Mouse (Mus musculus) v-Abl transformed pro-B cells (cell line): ENCODE results near the gene Vmn1r112.
"Not testable (repeated sequence)": the region's sequence is repeated elsewhere in the genome, so short reads cannot be mapped to it uniquely, and the experiment has no call there.

Experiments
- in situ Hi-C, 2 experiments: fragments of 400-800 bp; cut with MboI; formaldehyde crosslinking; loops; one replicate each; pipeline ENCODE4 v1.15.1; 2025; ENCODE audit not compliant: unreplicated experiment in 2 of 2

The Vmn1r112 gene

DNA sequence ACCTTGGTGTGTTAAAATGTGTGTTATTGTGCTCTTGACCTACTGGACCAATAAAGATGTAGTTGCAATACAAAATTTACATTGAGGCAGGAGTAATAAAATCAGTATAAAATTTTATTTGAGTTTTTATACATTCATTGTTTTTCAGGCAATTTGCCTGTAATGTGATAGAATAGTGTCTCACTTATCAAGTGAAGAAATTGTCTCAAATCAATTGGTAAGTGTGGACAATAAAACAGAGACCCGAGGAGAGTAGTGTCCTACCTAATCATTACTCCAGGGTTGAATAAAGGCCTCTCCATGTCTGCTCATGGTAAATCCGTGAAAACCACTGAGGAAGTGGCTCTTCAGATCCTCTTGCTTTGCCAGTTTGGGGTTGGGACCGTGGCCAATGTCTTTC is at the start of gene Vmn1r112:
TSS of gene Vmn1r112 (plus strand) at position 301 of the 400 bp plus-strand sequence.
- in situ Hi-C loops, result not testable (repeated sequence)

DNA sequence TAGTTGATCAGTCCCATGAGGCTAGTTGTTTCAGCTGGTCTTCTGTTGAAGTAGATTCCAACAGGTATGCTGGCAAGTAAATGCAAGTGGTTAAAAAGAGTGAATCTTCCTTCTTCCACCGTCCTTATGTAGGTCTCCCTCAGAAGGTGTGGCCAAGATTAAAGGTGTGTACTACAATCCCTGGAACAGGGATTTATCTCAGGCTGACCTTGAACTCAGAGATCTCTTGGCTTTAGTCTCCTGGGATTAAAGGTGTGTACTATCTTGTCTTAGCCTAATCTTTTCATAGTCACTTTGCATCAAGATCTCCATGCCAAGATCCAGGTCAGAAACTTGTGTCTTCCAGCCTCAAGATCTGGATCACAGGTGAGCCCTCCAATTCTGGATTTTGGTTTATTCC is 40.5 kb upstream of the Vmn1r112 start, which contains the start of gene Gm10668:
TSS of gene Gm10668 (minus strand) at position 101 of the 400 bp plus-strand sequence.
- in situ Hi-C loops, result not testable (repeated sequence)

DNA sequence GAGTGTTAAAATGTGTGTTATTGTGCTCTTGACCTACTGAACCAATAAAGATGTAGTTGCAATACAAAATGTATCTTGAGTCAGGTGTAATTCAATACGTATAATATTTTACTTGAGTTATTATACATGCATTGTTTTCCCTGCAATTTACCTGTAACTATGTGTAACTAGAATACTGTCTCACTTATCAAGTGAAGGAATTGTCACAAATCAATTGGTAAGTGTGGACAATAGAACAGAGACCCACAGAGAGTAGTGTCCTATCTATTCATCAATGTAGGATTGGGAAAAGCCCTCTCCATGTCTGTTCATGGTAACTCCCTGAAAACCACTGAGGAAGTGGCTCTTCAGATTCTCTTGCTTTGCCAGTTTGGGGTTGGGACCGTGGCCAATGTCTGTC is 16.0 kb downstream of the Vmn1r112 start, which contains the start of gene Vmn1r113:
TSS of gene Vmn1r113 (plus strand) at position 301 of the 400 bp plus-strand sequence.
- in situ Hi-C loops, result not testable (repeated sequence)

DNA sequence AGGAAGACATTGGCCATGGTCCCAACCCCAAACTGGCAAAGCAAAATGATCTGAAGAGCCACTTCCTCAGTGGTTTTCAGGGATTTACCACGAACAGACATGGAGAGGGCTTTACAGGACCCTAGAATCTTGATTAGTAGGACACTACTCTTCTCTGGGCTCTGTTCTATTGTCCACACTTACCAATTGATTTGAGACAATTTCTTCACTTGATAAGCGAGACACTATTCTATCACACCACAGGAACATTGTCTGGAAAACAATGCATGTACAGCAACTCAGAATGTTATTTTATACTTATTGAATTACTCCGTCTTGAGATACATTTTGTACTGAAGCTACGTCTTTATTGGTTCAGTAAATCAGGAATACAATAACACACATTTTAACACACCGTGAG is 41.1 kb downstream of the Vmn1r112 start, which contains the start of gene Vmn1r114:
TSS of gene Vmn1r114 (minus strand) at position 101 of the 400 bp plus-strand sequence.
- in situ Hi-C loops, result not testable (repeated sequence)
